Mouse (Mus musculus) right cerebral cortex, postnatal 14 days (tissue): ENCODE results near the gene Pxdc1.

Experiments used
- DNase-seq: peaks from one replicate; pipeline ENCODE4 v3.0.0; 2022

Gene Pxdc1

GRCm38 (mm10) chr13:34653391-34653790 lies at the start of gene Pxdc1:
TSS of gene Pxdc1 (minus strand) at chr13:34653486.
- no peak for DNase-seq

- DNase-seq, result no peak
Observed at GRCm38 (mm10) chr13:34700630-34701029, 47.3 kb upstream of the Pxdc1 start.

GRCm38 (mm10) chr13:34700091-34700490 lies 46.8 kb upstream of the Pxdc1 start:
- DNase-seq, result no peak

GRCm38 (mm10) chr13:34696734-34697332 lies 43.5 kb upstream of the Pxdc1 start:
- no peak for DNase-seq

- no peak for DNase-seq
Observed at GRCm38 (mm10) chr13:34693111-34693510, 39.8 kb upstream of the Pxdc1 start.

GRCm38 (mm10) chr13:34691049-34691448 lies 37.8 kb upstream of the Pxdc1 start:
- DNase-seq, result no peak

- no peak for DNase-seq
Observed at GRCm38 (mm10) chr13:34685008-34685765, 31.9 kb upstream of the Pxdc1 start.

GRCm38 (mm10) chr13:34683762-34684488 lies 30.6 kb upstream of the Pxdc1 start:
- DNase-seq, result no peak

GRCm38 (mm10) chr13:34683270-34683669 lies 30.0 kb upstream of the Pxdc1 start:
- no peak for DNase-seq

GRCm38 (mm10) chr13:34676507-34676906 lies 23.2 kb upstream of the Pxdc1 start:
- no peak for DNase-seq

GRCm38 (mm10) chr13:34675847-34676383 lies 22.6 kb upstream of the Pxdc1 start:
- DNase-seq, result no peak

- no peak for DNase-seq
Observed at GRCm38 (mm10) chr13:34673354-34673753, 20.1 kb upstream of the Pxdc1 start.

- DNase-seq, result no peak
Observed at GRCm38 (mm10) chr13:34669919-34670865, 16.9 kb upstream of the Pxdc1 start.

GRCm38 (mm10) chr13:34667197-34667596 lies 13.9 kb upstream of the Pxdc1 start:
- no peak for DNase-seq

- no peak for DNase-seq
Observed at GRCm38 (mm10) chr13:34665074-34665473, 11.8 kb upstream of the Pxdc1 start.

- no peak for DNase-seq
Observed at GRCm38 (mm10) chr13:34663762-34664161, 10.5 kb upstream of the Pxdc1 start.

- DNase-seq, result no peak
Observed at GRCm38 (mm10) chr13:34659507-34659906, 6.2 kb upstream of the Pxdc1 start.

GRCm38 (mm10) chr13:34656351-34656750 lies 3.1 kb upstream of the Pxdc1 start:
- no peak for DNase-seq

- peak; percentile 34 for DNase-seq
Observed at GRCm38 (mm10) chr13:34652353-34653241, 689 bp downstream of the Pxdc1 start.

- peak; percentile 33 for DNase-seq
Observed at GRCm38 (mm10) chr13:34652016-34652352, 1.3 kb downstream of the Pxdc1 start.

- no peak for DNase-seq
Observed at GRCm38 (mm10) chr13:34651474-34651991, 1.8 kb downstream of the Pxdc1 start.
